Mouse (Mus musculus) right cerebral cortex, postnatal 4 days (tissue): ENCODE results near the gene Gna13.

Experiments used
- DNase-seq: peaks from one replicate; pipeline ENCODE4 v3.0.0-alpha.2; 2022

Gna13 gene

DNA sequence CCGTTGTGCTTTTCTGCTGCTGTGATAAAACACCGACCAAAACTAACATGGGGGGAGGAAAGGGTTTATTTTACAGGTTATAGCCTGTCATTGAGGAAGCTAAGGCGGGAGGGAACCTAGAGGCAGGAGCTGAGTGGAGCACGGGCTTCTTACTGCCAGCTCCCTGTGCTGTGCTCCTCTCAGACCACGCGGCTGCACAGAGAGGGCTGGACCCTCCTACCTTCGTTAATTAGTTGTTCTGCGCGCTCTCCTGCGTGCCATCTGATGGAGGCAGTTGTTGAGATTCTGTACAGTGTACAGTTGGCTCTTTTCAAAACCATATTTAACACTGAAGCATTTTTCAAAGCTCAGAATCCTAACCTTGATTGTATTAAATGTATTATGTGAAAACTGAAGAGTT lies 14.8 kb downstream of the Gna13 start:
- no peak for DNase-seq

DNA sequence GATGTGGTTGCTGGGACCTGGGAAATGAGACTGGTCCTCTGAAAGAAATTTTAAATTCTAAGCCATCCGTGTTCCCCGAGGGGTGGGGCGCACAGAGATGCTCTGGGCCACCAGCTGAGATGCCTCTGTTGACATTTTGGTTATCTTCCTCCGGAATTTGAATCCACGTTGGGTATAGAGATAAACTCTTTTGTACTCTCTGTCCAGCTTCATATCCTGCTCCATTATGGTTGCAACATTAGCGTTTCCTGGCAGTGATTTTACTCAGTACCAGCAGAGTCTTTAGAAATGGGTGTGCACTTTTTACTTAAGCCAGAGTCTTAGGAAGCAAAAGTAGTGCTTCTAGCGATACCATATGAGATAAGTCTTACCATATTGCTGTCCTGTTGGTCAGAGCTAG lies 15.4 kb downstream of the Gna13 start:
- no peak for DNase-seq

DNA sequence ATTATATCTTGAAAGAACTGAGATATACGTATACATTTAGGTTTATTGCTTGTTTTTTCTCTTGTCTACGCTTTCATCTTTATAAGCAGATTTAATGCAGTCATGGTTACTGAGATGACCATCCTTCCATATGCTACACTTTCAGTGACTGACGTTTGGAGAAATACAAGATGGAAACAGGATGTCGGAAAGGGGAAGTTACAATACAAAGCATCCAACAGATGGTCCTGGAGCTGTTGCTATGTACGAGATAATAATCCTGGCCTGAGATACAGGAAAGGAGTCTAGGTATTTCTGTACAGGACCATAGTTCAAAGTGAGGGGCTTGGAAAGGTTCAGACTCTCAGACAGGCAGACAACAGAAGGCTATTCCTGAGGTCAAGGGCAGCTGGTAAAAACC lies 18.0 kb downstream of the Gna13 start:
- DNase-seq, result no peak

DNA sequence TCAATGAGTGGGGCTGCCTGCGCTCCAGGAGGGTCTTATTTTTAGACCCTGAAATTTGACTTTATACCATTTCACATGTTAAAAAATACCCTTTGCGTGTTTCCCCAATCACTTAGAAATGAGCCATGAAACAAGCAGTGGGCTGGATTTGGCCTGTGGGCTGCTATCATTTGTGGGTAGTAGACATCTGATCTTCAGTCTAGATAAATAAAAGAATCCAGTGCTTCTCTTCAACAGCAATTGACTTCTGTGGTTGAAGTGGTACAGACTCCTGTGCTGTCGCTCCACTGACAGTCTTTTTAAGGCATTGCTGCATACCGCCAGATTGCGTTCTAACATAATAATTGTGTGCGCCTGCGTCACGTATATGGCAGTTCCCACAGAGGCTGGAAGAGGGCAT lies 22.7 kb downstream of the Gna13 start:
- no peak for DNase-seq

DNA sequence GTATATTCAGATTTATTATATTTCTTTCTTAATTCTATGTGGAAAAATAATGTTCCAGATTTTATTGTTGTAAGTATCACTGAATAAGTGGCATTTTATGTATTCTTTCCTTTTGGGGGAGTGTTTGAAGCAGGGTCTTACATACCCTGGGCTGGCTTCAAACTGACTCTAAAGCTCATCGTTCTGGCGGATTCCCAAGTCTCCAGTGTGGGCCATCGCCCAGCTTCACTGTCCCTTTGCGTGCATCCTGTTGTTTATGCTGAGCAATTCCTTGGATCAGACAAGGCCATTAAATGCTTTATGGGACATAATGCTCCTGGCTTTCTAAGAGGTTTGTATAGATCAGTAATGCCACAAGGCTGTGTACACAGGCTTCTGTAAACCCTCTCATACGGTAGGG lies 26.4 kb downstream of the Gna13 start:
- DNase-seq, result no peak

DNA sequence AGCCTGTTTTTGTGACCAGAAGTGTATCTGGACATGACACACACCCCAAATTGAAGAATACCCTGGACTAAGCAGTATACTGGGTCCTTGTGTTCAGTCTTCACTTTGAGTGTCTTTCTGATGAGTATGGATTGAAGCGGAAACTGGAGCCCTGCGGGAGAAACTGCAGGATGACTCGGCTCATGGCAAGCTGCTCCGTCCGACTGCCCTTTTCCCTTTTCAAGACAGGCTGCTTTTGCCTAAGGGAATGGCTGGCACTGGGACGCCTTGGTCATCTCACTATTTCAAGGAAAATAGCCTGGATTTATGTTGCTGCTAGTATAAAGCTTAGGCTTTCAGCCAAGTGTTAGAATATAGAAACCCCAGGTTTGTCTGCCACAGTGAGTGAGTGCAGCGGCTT lies 28.6 kb downstream of the Gna13 start:
- DNase-seq, result no peak

DNA sequence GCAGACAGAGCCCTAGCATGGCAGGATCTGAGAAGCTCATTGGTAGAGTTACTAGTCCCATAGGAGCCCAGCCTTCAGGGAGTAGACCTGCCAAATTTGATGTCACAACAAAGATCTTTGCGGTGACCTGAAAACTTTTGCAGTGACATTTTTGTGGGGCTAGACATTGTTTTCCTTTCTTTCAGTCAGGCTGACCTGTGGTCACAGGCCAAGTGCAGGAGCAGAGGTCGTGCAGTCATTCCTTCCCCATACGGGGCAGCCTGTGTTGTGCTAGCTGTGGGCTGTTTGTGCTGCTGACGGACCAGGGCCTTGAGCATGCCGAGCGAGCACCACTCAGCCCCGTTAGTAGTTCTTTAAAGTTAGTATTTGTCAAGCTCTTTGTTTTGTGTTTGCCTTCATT lies 29.1 kb downstream of the Gna13 start:
- no peak for DNase-seq

DNA sequence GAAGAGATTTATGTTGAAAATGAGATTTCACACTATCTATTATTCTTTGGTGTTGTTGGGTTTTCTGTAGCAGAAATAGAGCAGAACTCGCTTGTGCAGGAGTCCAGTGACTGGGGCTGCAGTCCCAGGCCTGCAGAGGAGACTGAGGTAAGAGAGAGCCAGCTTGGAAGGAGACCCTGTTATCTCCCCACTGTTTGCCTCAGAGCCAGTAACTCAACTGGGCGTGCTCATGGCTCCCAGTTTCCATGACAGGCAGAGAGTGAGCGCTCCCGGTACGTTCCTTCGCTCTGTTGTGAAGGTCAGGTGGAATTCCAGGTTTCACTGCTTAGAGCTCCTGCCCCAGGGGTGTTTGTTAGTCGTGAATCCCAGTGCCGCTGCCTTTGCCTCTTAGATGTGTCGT lies 30.0 kb downstream of the Gna13 start:
- no peak for DNase-seq

DNA sequence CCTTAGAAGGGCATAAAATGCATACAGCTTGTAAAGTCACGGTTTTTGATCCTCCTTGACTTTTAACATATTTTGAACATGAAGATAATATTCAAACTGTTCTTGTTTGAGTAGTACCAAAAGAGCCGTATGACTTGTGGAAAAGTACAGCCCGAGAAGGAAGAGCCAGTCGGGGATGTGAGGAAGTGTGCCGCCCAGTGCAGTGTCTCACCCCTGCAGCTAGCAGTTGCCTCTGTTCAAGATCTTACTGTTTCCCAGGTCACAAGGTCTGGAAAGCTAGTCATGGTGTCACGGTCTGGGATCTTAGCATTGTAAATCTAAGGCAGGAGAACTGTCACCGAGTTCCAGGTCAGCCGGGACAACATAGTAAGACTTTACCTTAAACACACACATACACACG lies 32.1 kb downstream of the Gna13 start:
- no peak for DNase-seq

DNA sequence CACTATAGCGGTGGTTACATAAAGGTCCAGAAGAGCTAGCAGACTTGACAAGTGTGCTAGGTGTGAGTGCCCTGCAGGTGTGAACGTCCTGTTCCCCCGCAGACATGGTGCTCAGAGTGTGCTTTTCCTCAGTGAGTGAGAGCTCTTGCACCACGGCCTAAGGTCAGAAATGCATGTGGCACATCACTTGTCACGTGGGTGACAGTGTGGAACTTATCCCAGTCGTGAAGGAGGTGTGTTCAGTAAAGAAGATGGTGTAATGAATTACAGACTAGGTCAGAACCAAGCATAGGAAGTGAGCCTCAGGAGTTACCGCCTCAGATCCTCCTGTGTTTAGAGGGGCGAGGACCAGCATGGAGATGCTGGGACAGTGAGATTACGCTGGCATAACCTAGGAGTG lies 32.7 kb downstream of the Gna13 start:
- DNase-seq, result no peak

DNA sequence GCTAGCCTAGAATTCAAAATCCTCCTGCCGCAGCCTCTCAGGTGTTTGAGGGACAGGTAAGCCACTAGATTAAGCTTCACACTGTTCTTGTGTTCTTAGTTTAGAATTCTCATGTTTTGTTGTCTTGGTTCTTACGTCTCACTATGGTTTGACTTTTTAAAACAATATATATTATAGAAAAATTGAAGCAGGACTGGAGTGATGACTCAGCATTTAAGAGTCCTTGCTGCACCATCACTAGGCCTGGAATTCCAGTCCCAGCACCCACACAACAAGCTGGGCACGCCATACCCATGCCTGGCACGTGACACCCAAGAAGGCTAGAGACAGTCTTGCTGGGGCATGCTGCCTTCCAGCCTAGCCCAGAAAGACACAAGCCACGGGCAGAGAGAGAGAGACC lies 43.8 kb downstream of the Gna13 start:
- no peak for DNase-seq

DNA sequence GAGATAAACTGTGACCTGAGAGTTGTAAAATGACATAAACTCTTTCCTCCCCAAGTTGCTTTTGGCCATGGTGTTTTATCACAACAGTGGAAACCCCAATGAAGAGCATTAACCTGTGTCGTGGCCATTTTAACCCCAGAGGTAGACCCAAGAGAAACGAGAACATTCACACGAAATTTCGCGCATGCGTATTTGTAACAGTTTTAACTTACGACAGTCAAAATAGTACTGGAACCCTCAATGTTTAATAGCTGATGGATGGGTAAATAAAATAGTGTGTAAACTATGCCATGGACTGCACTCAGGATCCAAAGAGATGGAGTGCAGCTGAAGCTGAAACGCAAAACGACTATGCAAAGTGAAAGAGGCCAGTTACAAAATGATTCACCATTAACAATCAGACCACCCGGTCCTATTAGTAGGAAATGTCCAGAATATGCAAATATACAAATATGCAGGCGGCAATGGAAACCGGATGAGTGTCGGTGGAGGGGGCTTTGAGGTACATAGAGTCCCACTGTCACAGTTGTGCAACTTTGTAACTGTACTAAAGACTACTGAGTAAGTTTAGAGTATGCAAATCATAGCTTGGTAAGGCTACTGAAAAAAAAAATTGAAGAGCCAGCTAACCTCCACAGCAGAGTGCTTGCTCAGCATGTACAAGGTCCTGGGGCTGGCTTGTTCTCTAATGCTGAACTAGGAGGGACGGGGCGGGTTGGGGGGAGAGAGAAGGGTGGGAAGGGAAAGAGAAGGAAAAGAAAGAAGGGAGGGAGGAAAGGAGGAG lies 47.8 kb downstream of the Gna13 start:
- DNase-seq, result no peak

DNA sequence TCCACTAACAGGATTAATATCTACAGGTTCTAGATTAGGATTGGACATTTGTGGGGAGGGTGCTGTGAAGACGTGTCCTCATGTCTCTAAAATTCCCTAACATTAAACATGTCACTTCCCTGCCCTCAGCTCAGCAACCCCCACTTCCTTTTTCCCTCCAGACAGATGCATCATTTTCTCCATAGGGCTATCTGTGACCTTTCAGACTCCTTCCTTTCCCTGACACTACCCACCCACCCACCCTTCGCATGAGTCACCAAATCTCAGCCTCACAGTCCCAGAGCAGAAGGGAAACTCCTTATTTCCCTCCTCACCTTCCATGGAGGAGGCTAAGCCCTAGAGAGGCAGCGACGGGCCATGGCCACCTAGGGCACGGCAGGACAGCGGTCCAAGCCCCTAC lies 51.0 kb downstream of the Gna13 start, which contains the start of gene 9930022D16Rik:
9930022D16Rik (plus strand) TSS at position 301 of the 400 bp plus-strand sequence.
- no peak for DNase-seq

DNA sequence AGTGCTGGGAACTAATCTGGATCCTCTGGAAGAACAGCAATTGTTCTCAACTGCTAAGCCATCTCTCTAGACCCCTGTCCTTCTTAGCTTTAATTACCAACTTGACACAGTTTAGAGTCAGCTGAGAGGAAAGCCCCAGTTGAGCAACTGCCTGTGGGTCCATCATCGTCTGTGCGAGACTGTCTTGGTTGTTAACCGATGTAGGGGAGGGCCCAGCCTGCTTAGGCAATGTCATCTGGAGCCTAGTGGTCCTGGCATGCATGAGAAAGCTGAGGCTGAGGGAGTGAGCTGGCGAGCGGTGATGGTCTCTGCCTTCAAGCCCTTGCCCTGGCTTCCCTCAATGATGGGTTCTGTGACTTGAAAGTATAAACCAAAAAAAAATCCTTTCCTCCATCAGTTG lies 52.2 kb downstream of the Gna13 start:
- DNase-seq, result no peak

DNA sequence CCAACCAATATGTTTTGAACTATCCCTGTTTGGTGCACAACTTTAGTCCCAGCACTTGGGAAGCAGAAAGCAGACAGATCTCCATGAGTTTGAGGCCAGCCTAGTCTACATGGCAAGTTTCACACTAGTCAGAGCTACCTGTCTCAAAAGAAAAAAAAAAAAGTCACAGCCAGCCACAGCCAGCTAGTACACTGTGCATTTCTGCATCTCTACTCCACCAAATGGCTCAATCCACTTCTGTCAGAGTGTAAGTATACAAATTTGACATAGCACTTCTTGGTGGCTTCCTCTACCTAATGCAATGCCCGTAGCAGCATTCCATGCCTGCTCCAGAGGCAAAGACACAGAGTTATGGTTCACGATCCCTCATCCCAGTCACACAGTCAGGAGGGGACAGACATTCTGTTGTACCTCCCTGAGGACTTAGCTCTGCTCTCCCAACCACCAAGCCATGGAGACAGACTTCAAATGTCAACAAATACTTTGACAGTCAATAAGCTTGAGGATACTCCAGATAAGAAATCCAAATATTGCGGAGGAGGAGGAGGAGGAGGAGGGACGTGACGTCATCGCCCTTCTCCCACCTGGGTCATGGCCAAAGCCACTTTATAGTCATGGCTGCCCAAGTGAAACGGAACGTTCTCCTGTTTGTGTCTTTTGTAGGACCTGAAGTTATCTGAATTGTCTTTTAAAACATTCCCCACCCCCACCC lies 54.2 kb downstream of the Gna13 start:
- no peak for DNase-seq

DNA sequence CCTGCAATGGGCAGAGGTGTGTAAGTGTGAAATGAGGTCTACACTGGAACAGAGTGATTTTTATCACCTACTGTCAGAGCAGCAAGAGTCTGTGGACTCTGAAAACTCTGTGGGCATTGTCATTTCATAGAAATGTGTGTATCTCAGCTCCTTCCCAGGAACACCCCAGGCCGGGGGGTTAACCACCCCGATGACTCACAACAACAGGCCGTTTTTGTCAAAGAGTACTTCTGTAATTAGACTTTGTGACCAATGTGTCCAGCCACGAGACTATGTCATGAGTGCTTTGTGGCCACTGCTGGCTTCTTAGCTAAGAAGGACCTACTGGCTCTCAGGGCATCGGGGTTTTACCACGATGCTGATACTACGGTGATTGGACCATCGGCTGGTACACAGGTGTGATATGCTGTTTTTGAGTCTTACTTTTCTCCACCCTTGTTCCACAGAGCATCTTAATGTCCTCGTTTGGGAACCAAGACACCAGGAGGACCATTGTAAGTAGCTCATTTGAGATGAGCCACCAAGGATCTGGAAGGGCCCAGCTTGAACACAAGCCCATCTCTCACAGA lies 54.9 kb downstream of the Gna13 start:
- DNase-seq, result no peak

DNA sequence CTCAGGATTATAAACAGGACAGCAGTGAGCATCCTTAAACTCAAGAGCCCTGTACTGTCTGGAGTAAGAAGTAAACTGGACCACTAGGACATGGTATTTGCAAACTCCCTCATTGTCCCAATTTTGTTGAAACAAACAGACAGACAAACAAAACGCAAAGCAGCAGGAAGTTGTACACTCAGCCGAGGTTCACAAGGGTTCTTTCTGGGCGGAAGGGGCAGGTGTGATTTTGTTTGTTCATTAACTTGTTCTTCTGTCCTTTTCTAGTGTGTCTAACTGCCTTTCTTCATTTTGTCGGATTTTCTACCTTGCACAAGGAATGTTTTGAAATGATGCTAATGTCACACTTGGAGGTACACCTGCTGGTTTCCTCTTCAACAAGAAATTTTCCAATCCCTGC lies 56.8 kb downstream of the Gna13 start:
- DNase-seq, result no peak

DNA sequence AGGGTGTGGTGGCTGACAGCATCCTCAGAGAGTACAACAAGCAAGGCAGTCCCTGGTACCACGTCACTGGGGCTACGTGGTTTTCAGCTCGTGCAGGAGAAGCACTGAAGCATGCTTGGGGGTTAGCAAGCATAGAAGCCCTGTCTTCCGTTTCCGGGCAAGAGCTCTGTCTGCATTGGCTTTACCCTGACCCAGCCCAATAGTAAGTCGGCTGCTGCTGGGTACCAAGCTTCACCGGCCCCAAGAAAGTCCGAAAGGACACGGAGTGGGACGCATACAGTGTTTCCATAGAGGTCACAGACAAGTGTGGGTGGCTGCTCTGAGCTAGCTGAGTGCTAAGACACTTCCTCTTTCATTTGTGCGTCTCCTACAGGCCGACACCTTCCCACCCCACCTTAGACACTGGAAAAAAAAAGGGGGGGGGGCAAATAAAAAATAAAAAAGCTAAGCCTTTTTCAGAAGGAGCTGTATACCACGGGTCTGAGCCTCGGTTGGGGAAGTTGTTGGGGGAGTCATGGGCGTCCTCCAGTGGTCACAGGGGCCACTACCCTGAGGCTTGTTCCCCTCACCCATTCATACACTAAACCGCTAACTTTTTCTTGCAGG lies 57.4 kb downstream of the Gna13 start:
- no peak for DNase-seq

DNA sequence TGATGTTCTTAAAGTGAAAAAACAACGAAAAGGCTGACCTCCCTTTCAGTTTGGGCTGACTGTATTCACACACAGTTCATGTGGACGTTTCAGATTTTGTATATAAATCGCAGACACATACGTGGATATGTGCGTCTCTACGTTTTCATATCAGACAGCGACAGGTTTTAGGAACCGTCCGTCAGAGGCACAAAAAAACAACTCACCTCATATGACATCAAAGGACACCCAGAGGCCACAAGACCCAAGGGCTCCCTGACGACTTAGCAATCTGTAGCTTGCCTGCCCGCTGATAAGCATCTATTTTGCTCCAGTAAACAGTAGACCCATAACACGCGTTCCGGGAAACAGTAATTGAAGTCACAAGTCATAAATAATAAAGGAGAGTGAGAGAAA lies 57.9 kb downstream of the Gna13 start:
- DNase-seq, result no peak

DNA sequence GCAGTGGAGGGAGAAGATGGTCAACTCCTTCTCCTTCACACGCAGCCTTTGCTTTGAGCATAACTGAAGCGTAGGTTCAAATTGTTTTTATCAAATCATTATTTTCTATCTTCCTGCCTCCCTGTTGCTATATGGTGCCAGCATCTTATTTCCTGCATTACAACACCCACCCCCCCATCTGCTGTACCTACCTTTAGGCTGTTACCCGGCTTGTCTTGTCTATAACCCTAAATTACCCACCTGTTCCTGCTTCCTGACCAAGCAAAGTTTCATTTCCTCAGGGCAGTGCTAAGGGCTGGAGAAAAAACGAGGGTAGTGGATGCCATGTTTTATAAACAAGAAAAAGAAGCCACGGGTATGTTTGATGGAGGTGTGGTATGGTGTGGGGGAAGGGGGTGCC lies 58.6 kb downstream of the Gna13 start:
- DNase-seq, result no peak

DNA sequence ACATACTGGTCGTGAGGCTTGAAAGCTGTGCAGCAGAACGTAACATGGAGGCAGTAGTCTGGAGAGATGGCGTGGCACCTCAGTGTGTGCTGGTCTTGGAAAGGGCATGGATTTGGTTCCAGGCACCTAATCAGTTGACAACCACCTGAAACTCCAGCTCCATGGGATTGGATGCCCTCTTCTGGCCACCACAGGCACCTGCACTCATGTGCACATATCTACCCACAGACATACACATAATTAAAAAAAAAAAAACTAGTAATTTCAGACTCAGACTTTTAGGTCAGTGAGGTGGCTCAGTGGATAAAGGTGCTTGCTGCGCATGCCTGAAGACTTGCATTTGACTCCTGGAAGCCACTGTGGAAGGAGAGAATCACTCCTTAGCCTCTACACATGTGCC lies 59.6 kb downstream of the Gna13 start:
- DNase-seq, result no peak

DNA sequence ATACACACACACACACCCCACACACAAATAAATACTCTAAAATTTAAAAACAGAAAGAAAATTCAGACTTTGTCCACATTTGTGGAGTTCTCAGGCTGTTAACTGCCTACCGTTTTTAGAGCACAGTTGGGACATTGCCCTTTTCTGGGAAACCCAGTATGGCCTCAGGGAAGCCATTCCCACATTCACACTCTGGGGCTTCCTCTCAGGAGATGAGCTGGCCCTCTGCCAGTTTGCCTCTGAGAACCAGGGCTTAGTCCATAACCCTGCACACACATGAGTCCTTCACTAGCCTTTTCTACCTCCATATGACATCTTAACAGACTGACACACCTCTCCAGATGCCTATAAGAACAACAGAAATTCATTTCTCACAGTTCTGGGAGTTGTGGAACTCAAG lies 60.7 kb downstream of the Gna13 start:
- DNase-seq, result no peak

DNA sequence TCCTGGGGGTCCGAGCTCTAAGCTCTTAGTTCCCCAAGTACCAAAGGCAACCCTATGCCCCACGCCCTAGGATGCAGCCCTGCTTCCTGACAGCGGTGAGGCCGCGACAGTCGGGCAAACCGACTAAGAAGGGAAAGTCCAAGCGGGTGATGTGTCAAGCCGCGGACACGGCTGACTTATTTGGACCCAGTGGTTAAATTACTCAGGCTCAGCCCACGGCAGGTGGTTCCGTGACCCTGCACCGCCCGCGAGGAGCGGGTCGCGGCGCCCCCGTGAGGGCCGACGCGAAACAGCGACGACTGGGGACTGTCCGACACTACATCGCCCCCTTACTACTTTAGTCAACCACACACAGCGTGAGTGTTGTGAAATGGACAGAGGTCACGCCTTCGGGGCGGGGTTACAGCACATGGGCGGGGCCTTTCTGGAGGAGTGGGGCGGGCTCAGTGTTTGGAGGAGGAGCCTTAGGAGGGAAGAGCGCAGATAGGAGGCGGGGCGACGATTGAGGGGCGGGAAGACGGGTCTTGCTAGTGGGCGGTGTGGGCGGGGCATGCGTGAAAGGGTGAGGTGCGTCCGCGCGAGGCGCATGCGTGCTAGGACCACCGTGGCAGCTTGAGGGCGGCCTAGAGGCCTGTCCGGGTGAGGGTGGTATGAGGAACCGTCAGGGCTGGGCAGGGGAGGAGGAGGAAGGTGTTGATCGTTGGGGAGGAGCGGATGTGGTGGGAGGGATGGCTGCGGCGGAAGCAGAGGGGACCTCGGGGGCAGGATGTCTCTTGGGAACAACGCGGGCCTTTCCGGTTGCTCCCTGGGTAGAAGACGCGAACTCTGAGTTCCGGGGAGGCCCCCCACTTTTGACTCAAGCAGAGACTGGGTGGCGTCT lies 63.0 kb downstream of the Gna13 start, which contains the start of gene Amz2:
Amz2 (plus strand) TSS at position 555 of the 880 bp plus-strand sequence.
- DNase-seq, result peak; percentile 97
